8 mouse cellular contexts compared by ENCODE assay signal in genomic region chr2:33370777-33371647, GRCm38 (mm10). TPM values are rescaled to one million over a fixed set of nuclear protein-coding genes. Genes with fewer than 3 reads are reported as not detected.
DNase-seq lines count a peak whose midpoint lies in the region; ATAC-seq and TF ChIP-seq lines count a peak whose summit lies in the region.

Gene Ralgps1 (minus strand): TSS chr2:33371486.

- TF ChIP-seq POLR2A in ES-Bruce4 (IDR thresholded peaks at IDR 0.05; ENCODE audit: insufficient read depth, low read length): no peak

- H3K36me3 ChIP-seq in ES-Bruce4 (ENCODE audit: control insufficient read depth, insufficient read depth, low read length, poor library complexity, severe bottlenecking): no peaks in the 10 kb centered on the region
- H3K36me3 ChIP-seq in forebrain, embryonic 13.5 days (ENCODE audit: poor library complexity, severe bottlenecking): peaks cover 20% of the 10 kb centered on the region
- H3K36me3 ChIP-seq in liver, postnatal 0 days (replicated peaks; ENCODE audit: insufficient read depth, low read length): no peaks in the 10 kb centered on the region
- H3K36me3 ChIP-seq in neural tube, embryonic 14.5 days (ENCODE audit: control insufficient read depth, insufficient read depth, low read length): no peaks in the 10 kb centered on the region

- under 1% methylated on average over 49 of the region's 74 CpGs for WGBS in forebrain, embryonic 13.5 days
- under 1% methylated on average over 66 of the region's 74 CpGs for WGBS in large intestine, adult 2 months
- WGBS in liver, postnatal 0 days (ENCODE audit: insufficient replicate concordance): under 1% methylated on average over 29 of the region's 74 CpGs
- under 1% methylated on average over 53 of the region's 74 CpGs for WGBS in neural tube, embryonic 14.5 days

- 0 out of 2 replicates have a peak within 1 kb of the TSS, but pooled peaks have one; percentile 34 for H3K27ac ChIP-seq in ES-Bruce4 (ENCODE audit: insufficient read depth, low read length)
- peak within 1 kb of the TSS; percentile 99 for H3K27ac ChIP-seq in forebrain, embryonic 13.5 days
- H3K27ac ChIP-seq in liver, postnatal 0 days (ENCODE audit: low read depth): peak within 1 kb of the TSS; percentile 79
- peak within 1 kb of the TSS; percentile 99 for H3K27ac ChIP-seq in neural tube, embryonic 14.5 days (ENCODE audit: low read depth, low read length)

- TF ChIP-seq CTCF in ES-Bruce4 (IDR thresholded peaks at IDR 0.05; ENCODE audit: low read depth, low read length): no peak
- no peak for TF ChIP-seq CTCF in liver, postnatal 0 days (IDR thresholded peaks at IDR 0.05; ENCODE audit: low read depth)

- H3K9me3 ChIP-seq in ES-Bruce4 (replicated peaks; ENCODE audit: control insufficient read depth, insufficient read depth, low read length, poor library complexity, severe bottlenecking): no peaks in the 10 kb centered on the region
- no peaks in the 10 kb centered on the region for H3K9me3 ChIP-seq in forebrain, embryonic 13.5 days (replicated peaks)
- H3K9me3 ChIP-seq in liver, postnatal 0 days (ENCODE audit: low read length): no peaks in the 10 kb centered on the region
- no peaks in the 10 kb centered on the region for H3K9me3 ChIP-seq in neural tube, embryonic 14.5 days (ENCODE audit: control insufficient read depth, low read length)

- peak within 1 kb of the TSS; percentile 77 for H3K4me2 ChIP-seq in forebrain, embryonic 13.5 days
- peak within 1 kb of the TSS; percentile 88 for H3K4me2 ChIP-seq in liver, postnatal 0 days (ENCODE audit: low read depth, low read length)
- H3K4me2 ChIP-seq in neural tube, embryonic 14.5 days (ENCODE audit: low read depth, low read length): peak within 1 kb of the TSS; percentile 66

- no peaks in the 10 kb centered on the region for H3K27me3 ChIP-seq in ES-Bruce4 (ENCODE audit: control insufficient read depth, insufficient read depth, low read length, poor library complexity, severe bottlenecking)
- no peaks in the 10 kb centered on the region for H3K27me3 ChIP-seq in forebrain, embryonic 13.5 days
- no peaks in the 10 kb centered on the region for H3K27me3 ChIP-seq in liver, postnatal 0 days (ENCODE audit: insufficient read depth, low read length)
- H3K27me3 ChIP-seq in neural tube, embryonic 14.5 days (ENCODE audit: control insufficient read depth, insufficient read depth, low read length): no peaks in the 10 kb centered on the region

- TF ChIP-seq EP300 in ES-Bruce4 (IDR thresholded peaks at IDR 0.05; ENCODE audit: insufficient read depth, low read depth, low read length): no peak
- TF ChIP-seq EP300 in liver, postnatal 0 days (IDR thresholded peaks at IDR 0.05; ENCODE audit: low read depth): no peak

- intact Hi-C loops in heart, postnatal 10 days (cut with DNase I): no loop called here

- H3K4me1 ChIP-seq in ES-Bruce4 (ENCODE audit: control insufficient read depth, insufficient read depth, low read length): no peaks in the 10 kb centered on the region
- peaks cover 34% of the 10 kb centered on the region for H3K4me1 ChIP-seq in forebrain, embryonic 13.5 days
- H3K4me1 ChIP-seq in liver, postnatal 0 days (ENCODE audit: insufficient read depth): peaks cover 3% of the 10 kb centered on the region; the same call in 1 of the 2 replicates
- peaks cover 13% of the 10 kb centered on the region; the same call in 1 of the 2 replicates for H3K4me1 ChIP-seq in neural tube, embryonic 14.5 days (ENCODE audit: control insufficient read depth, insufficient read depth, low read length)

- H3K9ac ChIP-seq in ES-Bruce4 (ENCODE audit: low read depth, poor library complexity, severe bottlenecking): peak within 1 kb of the TSS; percentile 80
- peak within 1 kb of the TSS; percentile 83 for H3K9ac ChIP-seq in forebrain, embryonic 13.5 days
- H3K9ac ChIP-seq in liver, postnatal 0 days (replicated peaks): peak within 1 kb of the TSS; percentile 50
- peak within 1 kb of the TSS; percentile 76 for H3K9ac ChIP-seq in neural tube, embryonic 14.5 days (replicated peaks; ENCODE audit: low read depth, low read length)

- ATAC-seq in cerebellum, adult (ENCODE audit: insufficient number of reproducible peaks, low FRiP score, low TSS enrichment): peak; percentile 99
- peak; percentile 99 for ATAC-seq in forebrain, embryonic 13.5 days
- ATAC-seq in liver, postnatal 0 days: peak; percentile 97
- peak; percentile 99 for ATAC-seq in neural tube, embryonic 14.5 days (ENCODE audit: low read depth)

- peak within 1 kb of the TSS; percentile 83 for H3K4me3 ChIP-seq in ES-Bruce4 (ENCODE audit: low read depth, low read length)
- H3K4me3 ChIP-seq in forebrain, embryonic 13.5 days: peak within 1 kb of the TSS; percentile 65
- peak within 1 kb of the TSS; percentile 55 for H3K4me3 ChIP-seq in liver, postnatal 0 days (ENCODE audit: low read depth, low read length)
- peak within 1 kb of the TSS; percentile 65 for H3K4me3 ChIP-seq in neural tube, embryonic 14.5 days (ENCODE audit: low read depth, low read length)

- peak; percentile 97 to 99 for DNase-seq in heart, postnatal 10 days
- peak; percentile 57 for DNase-seq in large intestine, adult 2 months (ENCODE audit: low read depth, low spot score)
- DNase-seq in liver, postnatal 0 days: peak; percentile 94
- peak; percentile 96 for DNase-seq in testis, postnatal 10 days (ENCODE audit: low spot score)

RNA-seq across cellular contexts. Expression of gene Ralgps1, which starts in this region (rescaled TPM):
- 16.5 and 17.0 TPM in 2 replicates for polyA plus RNA-seq in ES-Bruce4 (2011; ENCODE audit: insufficient read depth, insufficient read length, low read depth, missing spikeins)
- polyA plus RNA-seq in forebrain, embryonic 13.5 days (2015; fragmentation: Nextera tagmentation; extraction: Ambion mirVana): 27.2 and 31.1 TPM in 2 replicates
- total RNA-seq in heart, postnatal 10 days (2021): 1 to 10 TPM; 6.7 to 9.0 TPM
- 3.7 and 8.5 TPM in 2 replicates for polyA plus RNA-seq in large intestine, adult 2 months (2012; rRNA removed)
- polyA plus RNA-seq in liver, postnatal 0 days (2015; fragmentation: Nextera tagmentation; extraction: Ambion mirVana): 0.51 and 0.83 TPM in 2 replicates
- 62.6 and 67.3 TPM in 2 replicates for polyA plus RNA-seq in neural tube, embryonic 14.5 days (2014; fragmentation: Nextera tagmentation; extraction: Ambion mirVana)

Comparison
In these comparisons a context has a peak if more than half of its experiments do, and no peak if none do; other contexts are left out.
1. Peak in every context shown above with its lines: DNase-seq, ATAC-seq, H3K4me3 ChIP-seq and H3K27ac ChIP-seq.
2. Peak in DNase-seq, ATAC-seq, H3K4me3 ChIP-seq, H3K27ac ChIP-seq, H3K9ac ChIP-seq and H3K4me2 ChIP-seq in liver, postnatal 0 days; RNA of the gene not detected or under 1 TPM.
3. H3K27ac ChIP-seq: peak in every context shown above with its lines; median percentile 99 in forebrain, embryonic 13.5 days; 99 in neural tube, embryonic 14.5 days; 79 in liver, postnatal 0 days; 34 in ES-Bruce4.